Mouse (Mus musculus) natural killer cell, adult 2 months (primary cell): ENCODE measurements around the gene Neurod4.

ENCODE experiments used
- DNase-seq, 2 experiments: peaks; one replicate each; pipeline ENCODE4 v3.0.0; 2022; ENCODE audit warnings: low spot score in 2 of 2

Neurod4 gene

GRCm38 (mm10) chr10:130238318-130239209 is 41.5 kb downstream of the Neurod4 start:
- no peak for DNase-seq

- DNase-seq, result no peak
Measured at GRCm38 (mm10) chr10:130234576-130234975, 45.5 kb downstream of the Neurod4 start.

GRCm38 (mm10) chr10:130232117-130232516 is 47.9 kb downstream of the Neurod4 start:
- no peak for DNase-seq

GRCm38 (mm10) chr10:130229584-130229983 is 50.5 kb downstream of the Neurod4 start:
- no peak for DNase-seq

GRCm38 (mm10) chr10:130228246-130228645 is 51.8 kb downstream of the Neurod4 start:
- DNase-seq, result peak in 1 of 2 experiments; percentile 43

GRCm38 (mm10) chr10:130225034-130225433 is 55.0 kb downstream of the Neurod4 start:
- no peak for DNase-seq
